Mouse (Mus musculus): ENCODE measurements around the gene Sema3g. TPM values are rescaled to one million over a fixed set of nuclear protein-coding genes. Genes with fewer than 3 reads are reported as not detected.
A peak's percentile ranks its signal among the peaks of the same experiment; 100 is the strongest.

The Sema3g gene
- total and polyA plus RNA-seq, 2 experiments from 2014 or later, result 0.90 to 12.7 TPM

- no peak for TF ChIP-seq CTCF (IDR thresholded peaks at IDR 0.05; ENCODE audit: low read depth)
- TF ChIP-seq EP300 (IDR thresholded peaks at IDR 0.05; ENCODE audit: low read depth), result peak; percentile 99
- peak overlapping the region; percentile 76 for H3K4me3 ChIP-seq (ENCODE audit: low read depth, low read length)
- 22% methylated on average over 4 of the region's 4 CpGs for WGBS
- peak; percentile 80 for ATAC-seq (ENCODE audit: insufficient read depth, low read depth)
- no peaks in the 10 kb centered on the region for H3K27me3 ChIP-seq (ENCODE audit: control insufficient read depth, insufficient read depth, low read length)
- H3K27ac ChIP-seq (ENCODE audit: low read depth), result peak overlapping the region; percentile 98
- H3K9ac ChIP-seq (replicated peaks; ENCODE audit: low read depth, low read length), result peak overlapping the region; percentile 87
- peaks cover 26% of the 10 kb centered on the region for H3K36me3 ChIP-seq (replicated peaks; ENCODE audit: control insufficient read depth, insufficient read depth, low read length)
- H3K4me1 ChIP-seq (ENCODE audit: control insufficient read depth, insufficient read depth), result peaks cover 28% of the 10 kb centered on the region
- peak; percentile 94 for DNase-seq (ENCODE audit: low spot score)
- peak overlapping the region; percentile 87 for H3K4me2 ChIP-seq (ENCODE audit: low read depth, low read length)
- no peaks in the 10 kb centered on the region for H3K9me3 ChIP-seq (replicated peaks; ENCODE audit: control insufficient read depth, low read length)
Observed at GRCm38 (mm10) chr14:31209133-31209557, 8.5 kb upstream of the Sema3g start.

GRCm38 (mm10) chr14:31211854-31212253, 5.8 kb upstream of the Sema3g start:
- peak overlapping the region; percentile 76 for H3K4me3 ChIP-seq (ENCODE audit: low read depth, low read length)
- peaks cover 22% of the 10 kb centered on the region for H3K36me3 ChIP-seq (replicated peaks; ENCODE audit: control insufficient read depth, insufficient read depth, low read length)
- peak overlapping the region; percentile 77 for H3K27ac ChIP-seq (ENCODE audit: low read depth)
- no peaks in the 10 kb centered on the region for H3K27me3 ChIP-seq (ENCODE audit: control insufficient read depth, insufficient read depth, low read length)
- peak; percentile 2; the same call in 1 of the 2 replicates for TF ChIP-seq EP300 (IDR thresholded peaks at IDR 0.05; ENCODE audit: low read depth)
- TF ChIP-seq CTCF (IDR thresholded peaks at IDR 0.05; ENCODE audit: low read depth), result no peak
- H3K4me2 ChIP-seq (ENCODE audit: low read depth, low read length), result peak overlapping the region; percentile 87
- WGBS, result 53% methylated on average over 6 of the region's 6 CpGs
- H3K9ac ChIP-seq (replicated peaks; ENCODE audit: low read depth, low read length), result peak overlapping the region; percentile 26
- DNase-seq (ENCODE audit: low spot score) (no peak), ATAC-seq (ENCODE audit: insufficient read depth, low read depth) (no peak)
- H3K4me1 ChIP-seq (ENCODE audit: control insufficient read depth, insufficient read depth), result peaks cover 20% of the 10 kb centered on the region
- no peaks in the 10 kb centered on the region for H3K9me3 ChIP-seq (replicated peaks; ENCODE audit: control insufficient read depth, low read length)

- H3K4me1 ChIP-seq (ENCODE audit: control insufficient read depth, insufficient read depth), result peaks cover 20% of the 10 kb centered on the region
- WGBS, result 38% methylated on average over 3 of the region's 3 CpGs
- TF ChIP-seq EP300 (IDR thresholded peaks at IDR 0.05; ENCODE audit: low read depth), result no peak
- ATAC-seq (ENCODE audit: insufficient read depth, low read depth) (no peak), DNase-seq (ENCODE audit: low spot score) (no peak)
- H3K4me3 ChIP-seq (ENCODE audit: low read depth, low read length), result no peak overlapping the region
- H3K9ac ChIP-seq (replicated peaks; ENCODE audit: low read depth, low read length), result peak overlapping the region; percentile 26
- peak overlapping the region; percentile 87 for H3K4me2 ChIP-seq (ENCODE audit: low read depth, low read length)
- H3K27ac ChIP-seq (ENCODE audit: low read depth), result peak overlapping the region; percentile 77
- H3K27me3 ChIP-seq (ENCODE audit: control insufficient read depth, insufficient read depth, low read length), result no peaks in the 10 kb centered on the region
- no peaks in the 10 kb centered on the region for H3K9me3 ChIP-seq (replicated peaks; ENCODE audit: control insufficient read depth, low read length)
- peaks cover 22% of the 10 kb centered on the region for H3K36me3 ChIP-seq (replicated peaks; ENCODE audit: control insufficient read depth, insufficient read depth, low read length)
Observed at GRCm38 (mm10) chr14:31212499-31212898, 5.2 kb upstream of the Sema3g start.

GRCm38 (mm10) chr14:31213868-31214267, 3.8 kb upstream of the Sema3g start:
- Histone ChIP-seq H3K4me1 (ENCODE audit: control insufficient read depth, insufficient read depth) (peaks cover 19% of the 10 kb centered on the region), H3K9ac (replicated peaks; ENCODE audit: low read depth, low read length) (no peak overlapping the region), H3K36me3 (replicated peaks; ENCODE audit: control insufficient read depth, insufficient read depth, low read length) (peaks cover 22% of the 10 kb centered on the region), H3K9me3 (replicated peaks; ENCODE audit: control insufficient read depth, low read length) (no peaks in the 10 kb centered on the region), H3K4me2 (ENCODE audit: low read depth, low read length) (no peak overlapping the region), H3K27ac (ENCODE audit: low read depth) (peak overlapping the region; percentile 77), H3K4me3 (ENCODE audit: low read depth, low read length) (no peak overlapping the region), H3K27me3 (ENCODE audit: control insufficient read depth, insufficient read depth, low read length) (no peaks in the 10 kb centered on the region)
- ATAC-seq (ENCODE audit: insufficient read depth, low read depth) (no peak), DNase-seq (ENCODE audit: low spot score) (no peak)
- WGBS, result 33% methylated on average over 8 of the region's 8 CpGs
- peak; percentile 78; the same call in 1 of the 2 replicates for TF ChIP-seq EP300 (IDR thresholded peaks at IDR 0.05; ENCODE audit: low read depth)
- TF ChIP-seq CTCF (IDR thresholded peaks at IDR 0.05; ENCODE audit: low read depth), result no peak

GRCm38 (mm10) chr14:31214684-31215083, 3.0 kb upstream of the Sema3g start:
- no peak overlapping the region for H3K9ac ChIP-seq (replicated peaks; ENCODE audit: low read depth, low read length)
- H3K4me1 ChIP-seq (ENCODE audit: control insufficient read depth, insufficient read depth), result peaks cover 19% of the 10 kb centered on the region
- ATAC-seq (ENCODE audit: insufficient read depth, low read depth) (peak; percentile 24), DNase-seq (ENCODE audit: low spot score) (no peak)
- 60% methylated on average over 3 of the region's 3 CpGs for WGBS
- H3K36me3 ChIP-seq (replicated peaks; ENCODE audit: control insufficient read depth, insufficient read depth, low read length), result peaks cover 22% of the 10 kb centered on the region
- no peaks in the 10 kb centered on the region for H3K9me3 ChIP-seq (replicated peaks; ENCODE audit: control insufficient read depth, low read length)
- peak overlapping the region; percentile 77 for H3K27ac ChIP-seq (ENCODE audit: low read depth)
- H3K27me3 ChIP-seq (ENCODE audit: control insufficient read depth, insufficient read depth, low read length), result no peaks in the 10 kb centered on the region
- no peak overlapping the region for H3K4me3 ChIP-seq (ENCODE audit: low read depth, low read length)
- TF ChIP-seq EP300 (IDR thresholded peaks at IDR 0.05; ENCODE audit: low read depth) (no peak), CTCF (IDR thresholded peaks at IDR 0.05; ENCODE audit: low read depth) (no peak)
- H3K4me2 ChIP-seq (ENCODE audit: low read depth, low read length), result no peak overlapping the region

Measured in heart, postnatal 0 days (tissue).